Mouse (Mus musculus): Measurements from ENCODE around the gene Elmsan1. TPM values are rescaled to one million over a fixed set of nuclear protein-coding genes. Genes with fewer than 3 reads are reported as not detected.
A peak's percentile ranks its signal among the peaks of the same experiment; 100 is the strongest.

Elmsan1 gene
- polyA plus RNA-seq, 1 experiment from 2014 or later: 2.7 TPM

DNA sequence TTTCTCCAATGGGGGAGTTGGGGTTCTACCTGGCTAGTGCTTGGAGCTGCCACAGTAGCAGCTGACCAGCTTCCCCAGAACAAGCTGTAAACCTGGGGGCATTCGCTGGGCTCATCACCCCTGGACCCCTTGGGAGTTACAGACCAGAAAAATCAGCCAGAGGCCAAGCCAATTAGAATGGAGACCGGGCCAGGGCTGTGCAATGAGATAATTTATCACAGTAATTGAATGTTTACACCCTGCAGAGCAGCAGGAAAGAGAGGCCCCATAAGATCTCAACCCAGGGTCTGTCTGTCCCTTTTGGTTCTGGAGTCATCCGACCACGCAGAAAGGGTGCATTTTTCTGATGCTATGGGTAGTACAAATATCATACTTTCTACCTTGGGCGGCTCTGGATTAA, 26.9 kb downstream of the Elmsan1 start:
- WGBS: 23% methylated on average over 5 of the region's 5 CpGs
- Histone ChIP-seq H3K4me1 (ENCODE audit: control insufficient read depth, insufficient read depth, low read length) (peaks cover 48% of the 10 kb centered on the region), H3K9me3 (replicated peaks; ENCODE audit: control insufficient read depth, low read length, poor library complexity, severe bottlenecking) (no peaks in the 10 kb centered on the region), H3K4me3 (ENCODE audit: low read depth, low read length) (peak overlapping the region; percentile 87), H3K27ac (ENCODE audit: low read length) (no peak overlapping the region), H3K27me3 (ENCODE audit: control insufficient read depth, insufficient read depth, low read depth, low read length) (no peaks in the 10 kb centered on the region), H3K4me2 (ENCODE audit: low read length) (peak overlapping the region; percentile 91), H3K36me3 (ENCODE audit: control insufficient read depth, insufficient read depth, low read length) (no peaks in the 10 kb centered on the region), H3K9ac (ENCODE audit: low read depth, low read length) (peak overlapping the region; percentile 96)
- ATAC-seq: no peak

- no peaks in the 10 kb centered on the region for H3K9me3 ChIP-seq (replicated peaks; ENCODE audit: control insufficient read depth, low read length, poor library complexity, severe bottlenecking)
- H3K27ac ChIP-seq (ENCODE audit: low read length): no peak overlapping the region
- 56% methylated on average over 7 of the region's 7 CpGs for WGBS
- no peaks in the 10 kb centered on the region for H3K27me3 ChIP-seq (ENCODE audit: control insufficient read depth, insufficient read depth, low read depth, low read length)
- ATAC-seq: no peak
- peak overlapping the region; percentile 91 for H3K4me2 ChIP-seq (ENCODE audit: low read length)
- H3K4me1 ChIP-seq (ENCODE audit: control insufficient read depth, insufficient read depth, low read length): peaks cover 48% of the 10 kb centered on the region
- no peak overlapping the region for H3K4me3 ChIP-seq (ENCODE audit: low read depth, low read length)
- H3K36me3 ChIP-seq (ENCODE audit: control insufficient read depth, insufficient read depth, low read length): no peaks in the 10 kb centered on the region
- no peak overlapping the region; the same call in 1 of the 2 replicates for H3K9ac ChIP-seq (ENCODE audit: low read depth, low read length)
These were observed 27.5 kb downstream of the Elmsan1 start for GRCm38 (mm10) chr12:84191190-84191589.

DNA sequence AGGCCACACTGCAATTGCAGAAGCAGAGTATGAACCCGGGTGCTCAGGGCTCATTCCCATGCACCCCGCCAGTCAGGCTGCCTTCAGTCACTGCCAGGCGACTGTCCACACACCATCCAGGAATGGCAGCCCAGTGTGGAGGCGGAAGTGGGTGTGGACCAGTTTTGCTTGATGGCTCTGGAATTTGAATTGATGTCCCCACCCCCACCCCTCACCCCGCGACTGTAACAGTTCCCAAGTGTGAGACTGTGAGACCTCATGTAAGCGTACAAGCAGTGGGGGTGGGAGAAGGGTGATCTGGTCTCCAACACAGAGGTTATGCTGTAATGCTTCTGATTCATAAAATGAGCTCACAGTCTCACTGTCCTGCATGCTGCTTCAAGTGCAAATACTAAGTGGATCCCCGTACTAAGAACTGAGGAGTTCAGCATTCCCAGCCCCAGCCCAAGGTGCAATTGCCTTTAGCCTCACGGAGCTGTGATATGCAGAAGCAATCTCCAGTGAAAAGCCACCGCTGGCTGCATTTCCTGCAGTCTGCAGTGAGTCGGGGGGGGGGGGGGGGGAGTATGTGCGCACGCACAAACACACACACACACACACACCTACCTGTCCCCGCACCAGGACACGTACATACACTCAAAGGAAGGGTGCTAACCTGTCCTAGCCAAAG, 28.4 kb downstream of the Elmsan1 start:
- no peak overlapping the region for H3K9ac ChIP-seq (ENCODE audit: low read depth, low read length)
- no peak overlapping the region for H3K27ac ChIP-seq (ENCODE audit: low read length)
- no peaks in the 10 kb centered on the region for H3K36me3 ChIP-seq (ENCODE audit: control insufficient read depth, insufficient read depth, low read length)
- no peaks in the 10 kb centered on the region for H3K27me3 ChIP-seq (ENCODE audit: control insufficient read depth, insufficient read depth, low read depth, low read length)
- no peaks in the 10 kb centered on the region for H3K9me3 ChIP-seq (replicated peaks; ENCODE audit: control insufficient read depth, low read length, poor library complexity, severe bottlenecking)
- peaks cover 48% of the 10 kb centered on the region for H3K4me1 ChIP-seq (ENCODE audit: control insufficient read depth, insufficient read depth, low read length)
- no peak for ATAC-seq
- WGBS: 52% methylated on average over 15 of the region's 15 CpGs
- no peak overlapping the region for H3K4me3 ChIP-seq (ENCODE audit: low read depth, low read length)
- H3K4me2 ChIP-seq (ENCODE audit: low read length): peak overlapping the region; percentile 8

DNA sequence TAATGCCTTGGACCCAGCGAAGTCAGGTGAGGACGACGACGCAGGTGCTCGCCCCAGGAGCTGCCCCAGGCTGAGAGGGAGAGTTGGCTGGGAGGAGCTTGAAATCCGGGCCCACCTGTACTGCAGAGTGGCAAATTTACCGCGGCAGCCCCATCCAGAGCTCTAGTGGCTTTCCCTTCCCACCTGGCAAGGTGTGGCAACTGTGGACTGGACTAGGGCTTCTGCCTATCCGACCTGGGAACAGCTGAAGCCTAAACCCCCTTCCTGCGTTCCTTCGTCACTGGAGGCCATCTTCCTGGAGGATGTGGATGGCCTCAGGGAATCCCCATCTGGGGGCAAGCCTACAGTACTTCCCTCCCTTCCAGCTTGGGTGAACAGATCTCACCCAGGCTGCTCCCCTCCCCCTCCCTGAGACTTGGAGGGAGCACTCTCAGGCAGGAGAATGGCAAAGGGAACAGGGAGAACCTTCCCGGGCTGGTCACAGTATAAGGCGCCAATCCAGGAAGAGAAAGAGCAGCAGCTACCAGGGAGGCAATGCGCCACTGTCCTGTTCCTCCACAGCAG, 29.7 kb downstream of the Elmsan1 start:
- Histone ChIP-seq H3K4me2 (ENCODE audit: low read length) (no peak overlapping the region), H3K36me3 (ENCODE audit: control insufficient read depth, insufficient read depth, low read length) (no peaks in the 10 kb centered on the region), H3K4me1 (ENCODE audit: control insufficient read depth, insufficient read depth, low read length) (peaks cover 38% of the 10 kb centered on the region)

GRCm38 (mm10) chr12:84187752-84188601, 30.7 kb downstream of the Elmsan1 start:
- Histone ChIP-seq H3K36me3 (ENCODE audit: control insufficient read depth, insufficient read depth, low read length) (no peaks in the 10 kb centered on the region), H3K4me1 (ENCODE audit: control insufficient read depth, insufficient read depth, low read length) (peaks cover 38% of the 10 kb centered on the region), H3K9me3 (replicated peaks; ENCODE audit: control insufficient read depth, low read length, poor library complexity, severe bottlenecking) (no peaks in the 10 kb centered on the region), H3K4me2 (ENCODE audit: low read length) (no peak overlapping the region), H3K9ac (ENCODE audit: low read depth, low read length) (peak overlapping the region; percentile 31; the same call in 1 of the 2 replicates), H3K27ac (ENCODE audit: low read length) (no peak overlapping the region; the same call in 1 of the 2 replicates), H3K27me3 (ENCODE audit: control insufficient read depth, insufficient read depth, low read depth, low read length) (no peaks in the 10 kb centered on the region), H3K4me3 (ENCODE audit: low read depth, low read length) (no peak overlapping the region)
- WGBS: 74% methylated on average over 14 of the region's 15 CpGs
- ATAC-seq: no peak

More for the DNA sequence above, 29.7 kb downstream of the Elmsan1 start:
- 71% methylated on average over 14 of the region's 14 CpGs for WGBS
- ATAC-seq: no peak
- H3K27ac ChIP-seq (ENCODE audit: low read length): no peak overlapping the region
- H3K9ac ChIP-seq (ENCODE audit: low read depth, low read length): no peak overlapping the region
- H3K9me3 ChIP-seq (replicated peaks; ENCODE audit: control insufficient read depth, low read length, poor library complexity, severe bottlenecking): no peaks in the 10 kb centered on the region
- H3K27me3 ChIP-seq (ENCODE audit: control insufficient read depth, insufficient read depth, low read depth, low read length): no peaks in the 10 kb centered on the region
- no peak overlapping the region for H3K4me3 ChIP-seq (ENCODE audit: low read depth, low read length)

DNA sequence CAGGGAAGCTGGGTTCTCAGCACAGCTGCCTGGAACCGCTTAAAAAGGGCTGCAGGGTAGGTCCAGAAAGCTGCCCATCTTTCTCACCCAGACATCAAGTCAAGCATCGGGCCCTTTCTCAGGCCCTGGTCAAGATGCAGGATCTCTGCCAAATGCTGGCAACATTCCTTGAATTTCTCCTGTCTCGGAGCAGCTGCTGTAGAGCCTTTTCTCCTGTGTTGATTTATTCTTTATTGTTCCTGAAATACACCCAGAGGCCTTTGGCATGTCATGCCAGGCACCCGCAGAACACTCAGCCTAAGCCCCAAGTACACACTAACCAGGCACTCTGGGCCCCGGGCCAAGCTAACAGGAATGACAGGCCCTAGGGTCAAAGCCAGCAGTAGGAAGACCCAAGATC, 31.7 kb downstream of the Elmsan1 start:
- Histone ChIP-seq H3K9me3 (replicated peaks; ENCODE audit: control insufficient read depth, low read length, poor library complexity, severe bottlenecking) (no peaks in the 10 kb centered on the region), H3K9ac (ENCODE audit: low read depth, low read length) (no peak overlapping the region), H3K27ac (ENCODE audit: low read length) (peak overlapping the region; percentile 28; the same call in 1 of the 2 replicates), H3K4me3 (ENCODE audit: low read depth, low read length) (no peak overlapping the region), H3K4me1 (ENCODE audit: control insufficient read depth, insufficient read depth, low read length) (peaks cover 35% of the 10 kb centered on the region), H3K27me3 (ENCODE audit: control insufficient read depth, insufficient read depth, low read depth, low read length) (no peaks in the 10 kb centered on the region), H3K36me3 (ENCODE audit: control insufficient read depth, insufficient read depth, low read length) (no peaks in the 10 kb centered on the region), H3K4me2 (ENCODE audit: low read length) (no peak overlapping the region)
- 60% methylated on average over 5 of the region's 5 CpGs for WGBS
- peak; percentile 18; the same call in 1 of the 2 replicates for ATAC-seq

DNA sequence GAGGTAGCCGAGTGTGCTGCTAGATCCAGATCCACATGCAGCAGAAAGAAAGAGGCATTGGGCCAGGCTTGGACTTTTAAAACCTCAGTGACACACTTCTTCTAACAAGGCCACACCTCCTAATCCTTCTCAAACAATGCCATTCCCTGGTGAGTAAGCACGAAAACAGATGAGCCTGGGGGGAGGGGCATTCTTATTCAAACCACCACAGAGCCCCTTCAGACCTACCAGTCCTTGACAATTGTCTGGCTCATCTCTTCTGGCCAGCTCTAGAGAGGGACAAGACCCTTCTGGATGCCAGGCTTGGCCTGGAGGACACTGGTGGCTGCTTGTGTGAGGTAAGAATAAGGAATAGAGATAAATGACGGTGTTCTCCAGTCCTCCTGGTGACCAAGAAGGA, 32.1 kb downstream of the Elmsan1 start:
- Histone ChIP-seq H3K4me1 (ENCODE audit: control insufficient read depth, insufficient read depth, low read length) (peaks cover 33% of the 10 kb centered on the region), H3K36me3 (ENCODE audit: control insufficient read depth, insufficient read depth, low read length) (no peaks in the 10 kb centered on the region), H3K27me3 (ENCODE audit: control insufficient read depth, insufficient read depth, low read depth, low read length) (no peaks in the 10 kb centered on the region), H3K4me2 (ENCODE audit: low read length) (no peak overlapping the region), H3K9me3 (replicated peaks; ENCODE audit: control insufficient read depth, low read length, poor library complexity, severe bottlenecking) (no peaks in the 10 kb centered on the region), H3K4me3 (ENCODE audit: low read depth, low read length) (no peak overlapping the region), H3K9ac (ENCODE audit: low read depth, low read length) (no peak overlapping the region), H3K27ac (ENCODE audit: low read length) (0 out of 2 replicates have a peak overlapping the region, but pooled peaks have one; percentile 28)
- 50% methylated on average over 3 of the region's 3 CpGs for WGBS
- ATAC-seq: no peak

- Histone ChIP-seq H3K36me3 (ENCODE audit: control insufficient read depth, insufficient read depth, low read length) (no peaks in the 10 kb centered on the region), H3K27ac (ENCODE audit: low read length) (no peak overlapping the region), H3K9ac (ENCODE audit: low read depth, low read length) (no peak overlapping the region), H3K27me3 (ENCODE audit: control insufficient read depth, insufficient read depth, low read depth, low read length) (no peaks in the 10 kb centered on the region), H3K9me3 (replicated peaks; ENCODE audit: control insufficient read depth, low read length, poor library complexity, severe bottlenecking) (no peaks in the 10 kb centered on the region), H3K4me1 (ENCODE audit: control insufficient read depth, insufficient read depth, low read length) (peaks cover 30% of the 10 kb centered on the region), H3K4me2 (ENCODE audit: low read length) (no peak overlapping the region), H3K4me3 (ENCODE audit: low read depth, low read length) (no peak overlapping the region)
- ATAC-seq: no peak
- 66% methylated on average over 6 of the region's 6 CpGs for WGBS
These were observed 33.1 kb downstream of the Elmsan1 start for GRCm38 (mm10) chr12:84185547-84185946.

GRCm38 (mm10) chr12:84184979-84185378, 33.7 kb downstream of the Elmsan1 start:
- no peak overlapping the region for H3K4me2 ChIP-seq (ENCODE audit: low read length)
- H3K27me3 ChIP-seq (ENCODE audit: control insufficient read depth, insufficient read depth, low read depth, low read length): no peaks in the 10 kb centered on the region
- no peak for ATAC-seq
- H3K9me3 ChIP-seq (replicated peaks; ENCODE audit: control insufficient read depth, low read length, poor library complexity, severe bottlenecking): no peaks in the 10 kb centered on the region
- H3K4me1 ChIP-seq (ENCODE audit: control insufficient read depth, insufficient read depth, low read length): peaks cover 28% of the 10 kb centered on the region
- no peak overlapping the region for H3K27ac ChIP-seq (ENCODE audit: low read length)
- 86% methylated on average over 5 of the region's 5 CpGs for WGBS
- H3K9ac ChIP-seq (ENCODE audit: low read depth, low read length): no peak overlapping the region
- no peaks in the 10 kb centered on the region for H3K36me3 ChIP-seq (ENCODE audit: control insufficient read depth, insufficient read depth, low read length)
- H3K4me3 ChIP-seq (ENCODE audit: low read depth, low read length): no peak overlapping the region
